8 mouse cellular contexts compared by ENCODE assay signal in genomic region chr11:26386678-26387077, GRCm38 (mm10). TPM values are rescaled to one million over a fixed set of nuclear protein-coding genes. Genes with fewer than 3 reads are reported as not detected.
DNase-seq lines count a peak whose midpoint lies in the region; ATAC-seq and TF ChIP-seq lines count a peak whose summit lies in the region.

No protein-coding gene starts in this region.

- H3K4me1 ChIP-seq in kidney, embryonic 14.5 days (ENCODE audit: control insufficient read depth, insufficient read depth, low read length): peaks cover 3% of the 10 kb centered on the region; the same call in 1 of the 2 replicates
- H3K4me1 ChIP-seq in embryonic facial prominence, embryonic 10.5 days: peaks cover 11% of the 10 kb centered on the region
- H3K4me1 ChIP-seq in intestine, embryonic 14.5 days (replicated peaks; ENCODE audit: control insufficient read depth, insufficient read depth, low read length): no peaks in the 10 kb centered on the region
- no peaks in the 10 kb centered on the region for H3K4me1 ChIP-seq in midbrain, postnatal 0 days (ENCODE audit: insufficient read depth, low read length)

- TF ChIP-seq CTCF in midbrain, postnatal 0 days (IDR thresholded peaks at IDR 0.05): no peak

- DNase-seq in kidney, postnatal 14 days: no peak
- DNase-seq in embryonic facial prominence, embryonic 10.5 days (ENCODE audit: low spot score): no peak
- no peak for DNase-seq in intestine, embryonic 14.5 days (ENCODE audit: low spot score)
- DNase-seq in midbrain, postnatal 0 days (ENCODE audit: low spot score): no peak
- no peak for DNase-seq in urinary bladder, adult 2 months (ENCODE audit: low spot score)
- DNase-seq in left cerebral cortex, adult 9 months (ENCODE audit: low spot score in 2 of 2): no peak
- DNase-seq in right cerebral cortex, adult 18-20 months: no peak

- H3K27me3 ChIP-seq in kidney, embryonic 14.5 days (ENCODE audit: control insufficient read depth, insufficient read depth, low read length): no peaks in the 10 kb centered on the region
- H3K27me3 ChIP-seq in embryonic facial prominence, embryonic 10.5 days (replicated peaks; ENCODE audit: low read depth, poor library complexity, severe bottlenecking): no peaks in the 10 kb centered on the region
- H3K27me3 ChIP-seq in intestine, embryonic 14.5 days (replicated peaks; ENCODE audit: control insufficient read depth, insufficient read depth, low read length): no peaks in the 10 kb centered on the region
- H3K27me3 ChIP-seq in midbrain, postnatal 0 days (ENCODE audit: insufficient read depth, low read length): no peaks in the 10 kb centered on the region

- no peaks in the 10 kb centered on the region for H3K36me3 ChIP-seq in kidney, embryonic 14.5 days (ENCODE audit: control insufficient read depth, insufficient read depth, low read length)
- H3K36me3 ChIP-seq in embryonic facial prominence, embryonic 10.5 days (replicated peaks): no peaks in the 10 kb centered on the region; the same call in 1 of the 2 replicates
- H3K36me3 ChIP-seq in intestine, embryonic 14.5 days (ENCODE audit: control insufficient read depth, insufficient read depth, low read length): no peaks in the 10 kb centered on the region
- no peaks in the 10 kb centered on the region for H3K36me3 ChIP-seq in midbrain, postnatal 0 days (ENCODE audit: insufficient read depth, low read length)

- H3K9me3 ChIP-seq in kidney, embryonic 14.5 days (ENCODE audit: control insufficient read depth, low read length): no peaks in the 10 kb centered on the region
- H3K9me3 ChIP-seq in embryonic facial prominence, embryonic 10.5 days: no peaks in the 10 kb centered on the region
- H3K9me3 ChIP-seq in intestine, embryonic 14.5 days (ENCODE audit: control insufficient read depth, low read length): no peaks in the 10 kb centered on the region
- H3K9me3 ChIP-seq in midbrain, postnatal 0 days (ENCODE audit: low read length): no peaks in the 10 kb centered on the region

- H3K4me3 ChIP-seq in kidney, embryonic 14.5 days (ENCODE audit: low read length): peak overlapping the region; percentile 68
- peak overlapping the region; percentile 74 for H3K4me3 ChIP-seq in embryonic facial prominence, embryonic 10.5 days
- peak overlapping the region; percentile 63 for H3K4me3 ChIP-seq in intestine, embryonic 14.5 days (ENCODE audit: low read depth, low read length)
- H3K4me3 ChIP-seq in midbrain, postnatal 0 days (ENCODE audit: low read depth, low read length): peak overlapping the region; percentile 70

- WGBS in kidney, embryonic 14.5 days: 67% methylated on average over 2 of the region's 2 CpGs
- WGBS in embryonic facial prominence, embryonic 10.5 days: 57% methylated on average over 2 of the region's 2 CpGs
- WGBS in intestine, embryonic 14.5 days: 59% methylated on average over 2 of the region's 2 CpGs
- 65% methylated on average over 2 of the region's 2 CpGs for WGBS in midbrain, postnatal 0 days

- ATAC-seq in kidney, embryonic 14.5 days (ENCODE audit: low FRiP score, low TSS enrichment): peak; percentile 16; the same call in 1 of the 2 replicates
- ATAC-seq in intestine, embryonic 14.5 days (replicated peaks; ENCODE audit: low FRiP score, low TSS enrichment, low read depth): peak; percentile 30
- ATAC-seq in midbrain, postnatal 0 days (ENCODE audit: low FRiP score): peak; percentile 29; the same call in 1 of the 2 replicates

- H3K27ac ChIP-seq in kidney, embryonic 14.5 days (ENCODE audit: low read depth, low read length): peak overlapping the region; percentile 82; the same call in 1 of the 2 replicates
- H3K27ac ChIP-seq in embryonic facial prominence, embryonic 10.5 days (replicated peaks): peak overlapping the region; percentile 99
- H3K27ac ChIP-seq in intestine, embryonic 14.5 days (ENCODE audit: low read depth): peak overlapping the region; percentile 82
- peak overlapping the region; percentile 92; the same call in 1 of the 2 replicates for H3K27ac ChIP-seq in midbrain, postnatal 0 days (ENCODE audit: low read depth, low read length)

- peak overlapping the region; percentile 79; the same call in 1 of the 2 replicates for H3K9ac ChIP-seq in kidney, embryonic 14.5 days (ENCODE audit: low read depth, low read length)
- peak overlapping the region; percentile 68 for H3K9ac ChIP-seq in intestine, embryonic 14.5 days (ENCODE audit: low read length)
- H3K9ac ChIP-seq in midbrain, postnatal 0 days (replicated peaks; ENCODE audit: low read length, poor library complexity, severe bottlenecking): peak overlapping the region; percentile 79

- peak overlapping the region; percentile 55 for H3K4me2 ChIP-seq in kidney, embryonic 14.5 days (replicated peaks; ENCODE audit: low read depth, low read length)
- peak overlapping the region; percentile 56 for H3K4me2 ChIP-seq in intestine, embryonic 14.5 days (ENCODE audit: low read length)
- peak overlapping the region; percentile 54 for H3K4me2 ChIP-seq in midbrain, postnatal 0 days (ENCODE audit: low read depth, low read length, poor library complexity, severe bottlenecking)

RNA-seq across cellular contexts. Expression of gene Fancl, which starts 0.7 kb away (rescaled TPM):
- polyA plus RNA-seq in kidney, embryonic 14.5 days (2014; fragmentation: Nextera tagmentation; extraction: Ambion mirVana): 30.7 and 33.6 TPM in 2 replicates
- polyA plus RNA-seq in embryonic facial prominence, embryonic 10.5 days (2016; fragmentation: Nextera tagmentation; extraction: Ambion mirVana): 30.3 and 36.0 TPM in 2 replicates
- 28.1 and 29.0 TPM in 2 replicates for polyA plus RNA-seq in intestine, embryonic 14.5 days (2014; fragmentation: Nextera tagmentation; extraction: Ambion mirVana)
- total RNA-seq in midbrain, postnatal 0 days (2014; rRNA removed): 12.7 and 16.0 TPM in 2 replicates
- polyA plus RNA-seq in midbrain, postnatal 0 days (2015; fragmentation: Nextera tagmentation; extraction: Ambion mirVana): 14.9 and 15.9 TPM in 2 replicates
- 8.8 and 9.8 TPM in 2 replicates for polyA plus RNA-seq in urinary bladder, adult 2 months (2012; rRNA removed)
